12 mouse cellular contexts compared by ENCODE assay signal in genomic region chr1:90006666-90007065, GRCm38 (mm10). TPM values are rescaled to one million over a fixed set of nuclear protein-coding genes. Genes with fewer than 3 reads are reported as not detected.
DNase-seq lines count a peak whose midpoint lies in the region; TF ChIP-seq lines count a peak whose summit lies in the region.
"Had no signal": no experiment of that assay in that cellular context is flagged by ENCODE, and none has a peak within 500 bp of the region (broad histone marks: within the 10 kb centered on the region; RNA-seq: fewer than 3 reads in every experiment).

No protein-coding gene starts in this region.

- no peak overlapping the region for H3K27ac ChIP-seq in left cerebral cortex, adult 2 months
- H3K27ac ChIP-seq: kidney, postnatal 0 days; stomach, embryonic 15.5 days had no signal

- H3K4me3 ChIP-seq in left cerebral cortex, adult 2 months, result peak overlapping the region; percentile 32
- H3K4me3 ChIP-seq: stomach, embryonic 15.5 days had no signal

- intact Hi-C loops in left cerebral cortex, adult 2 months (cut with DNase I), result no loop called here
- intact Hi-C loops in left cerebral cortex, postnatal 10 days (cut with DNase I), result no loop called here
- intact Hi-C loops in heart, postnatal 36 days (cut with DNase I), result no loop called here

- DNase-seq in left cerebral cortex, adult 2 months (ENCODE audit: extremely low spot score in 1 of 2, low spot score in 2 of 2), result peak; percentile 28 to 44
- no peak for DNase-seq in left cerebral cortex, postnatal 10 days (ENCODE audit: extremely low spot score in 1 of 2, low spot score in 2 of 2)
- peak; percentile 26 to 30 for DNase-seq in cerebellum, postnatal 25 days
- peak; percentile 38 to 63 for DNase-seq in layer of hippocampus, adult 18-20 months (ENCODE audit: low spot score in 2 of 2)
- peak; percentile 24 to 36 for DNase-seq in right cerebral cortex, adult 2 months (ENCODE audit: low spot score in 2 of 2)
- no peak for DNase-seq in thymus, postnatal 0 days (ENCODE audit: low spot score)
- DNase-seq in heart, postnatal 36 days, result no peak
- DNase-seq: adrenal gland, postnatal 36 days; retina, postnatal 1 day had no signal

- TF ChIP-seq CTCF in left cerebral cortex, adult 2 months (IDR thresholded peaks at IDR 0.05), result no peak

RNA-seq across cellular contexts. Expression of gene Asb18, which starts 7.8 kb away (rescaled TPM):
- 1 to 10 TPM; 1.1 to 1.3 TPM for total RNA-seq in left cerebral cortex, adult 2 months (2021)
- total RNA-seq in left cerebral cortex, postnatal 10 days (2021), result 1 to 10 TPM; 1.4 to 1.8 TPM
- 1 to 10 TPM; 2.3 TPM for total RNA-seq in layer of hippocampus, adult 18-20 months (2021)
- polyA plus RNA-seq in thymus, postnatal 0 days (2015; fragmentation: Nextera tagmentation; extraction: Ambion mirVana), result not detected in 2 replicates
- 10 to 100 TPM; 14.3 to 20.5 TPM for total RNA-seq in heart, postnatal 36 days (2021)
- total RNA-seq: adrenal gland, postnatal 36 days; liver, adult 2 months had no signal
- polyA plus RNA-seq: kidney, postnatal 0 days; liver, adult 2 months; stomach, embryonic 15.5 days had no signal

Comparison
In these comparisons a context has a peak if more than half of its experiments do, and no peak if none do; other contexts are left out.
1. DNase-seq: peak in left cerebral cortex, adult 2 months (2 of 2), cerebellum, postnatal 25 days (2 of 2), layer of hippocampus, adult 18-20 months (2 of 2) and right cerebral cortex, adult 2 months (2 of 2); none in left cerebral cortex, postnatal 10 days (0 of 2), thymus, postnatal 0 days (single experiment) and heart, postnatal 36 days (0 of 2).
2. RNA of gene Asb18, which starts 7.8 kb away (total RNA-seq): 14.3 to 20.5 TPM in heart, postnatal 36 days; 2.3 TPM in layer of hippocampus, adult 18-20 months, 1.4 to 1.8 TPM in left cerebral cortex, postnatal 10 days and 1.1 to 1.3 TPM in left cerebral cortex, adult 2 months; every median in the first group is over 4 times any median in the second.